Mouse (Mus musculus): ENCODE data around the gene 4930524B15Rik.
"Not testable (repeated sequence)": the region's sequence is repeated elsewhere in the genome, so short reads cannot be mapped to it uniquely, and the experiment has no call there.

Gene 4930524B15Rik

DNA sequence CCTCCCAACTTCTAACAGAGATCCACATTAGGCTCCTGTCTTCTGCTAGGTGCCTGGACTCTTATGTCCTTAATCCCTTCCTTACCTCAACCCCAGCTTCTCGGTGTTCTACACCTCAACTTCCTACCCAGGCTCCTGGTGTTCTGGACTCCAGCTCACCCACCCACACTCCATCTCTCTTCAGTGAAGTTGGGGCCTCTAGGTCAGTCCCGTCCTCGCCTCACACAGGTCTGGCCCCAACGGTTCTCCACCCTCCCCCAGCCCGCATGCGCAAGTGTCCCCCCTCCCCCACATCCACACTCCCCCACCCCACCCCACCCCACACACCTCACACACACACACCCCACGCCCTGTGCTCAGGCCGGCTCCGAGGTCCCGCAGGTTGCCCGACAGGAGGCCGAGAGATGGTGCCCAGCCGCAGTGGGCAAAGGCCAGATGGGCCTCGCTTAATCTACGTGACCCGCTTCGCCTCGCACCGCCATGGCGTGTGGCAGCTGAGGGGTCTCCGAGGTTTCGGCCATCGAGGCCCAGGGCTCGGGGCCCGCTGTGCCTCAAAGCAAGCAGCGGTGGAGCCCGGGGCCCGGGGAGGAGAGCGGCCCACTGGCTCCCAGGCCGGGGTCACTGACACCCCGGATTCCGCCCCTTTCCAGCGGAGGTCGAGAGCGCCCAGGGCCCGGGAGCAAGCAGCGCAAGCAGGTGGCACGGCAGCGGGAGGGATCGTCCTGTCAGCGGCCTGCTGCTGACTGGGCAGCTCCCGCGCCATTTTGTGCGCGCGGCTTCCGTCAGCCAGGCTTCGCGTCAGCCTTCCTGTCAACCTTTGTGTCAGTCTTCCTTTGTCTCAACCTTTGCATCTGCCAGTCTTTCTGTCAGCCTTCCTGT is at the start of gene 4930524B15Rik:
Gene 4930524B15Rik, plus strand, starts transcription at position 337 of the 879 bp plus-strand sequence.
- DNase-seq (ENCODE audit: low spot score in 2 of 2) = no peak

DNA sequence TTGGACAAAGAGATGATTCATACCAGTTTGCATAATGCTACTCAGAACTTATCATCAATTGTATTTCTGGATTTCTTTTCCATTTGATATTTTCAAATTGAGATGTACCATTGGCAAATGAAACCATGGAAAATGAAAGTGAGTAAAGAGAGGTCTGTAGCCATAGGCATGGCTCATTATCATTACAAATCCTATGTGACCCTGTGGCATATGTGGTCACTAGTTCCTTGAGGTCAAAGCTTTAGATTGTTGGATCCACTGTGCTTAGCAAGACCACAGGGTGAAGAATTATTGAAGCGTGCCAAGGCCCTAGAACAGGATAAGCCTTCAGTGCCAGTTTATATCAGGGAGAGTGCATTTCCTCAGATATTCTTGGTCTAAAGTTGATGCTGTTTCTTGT is 47.6 kb upstream of the 4930524B15Rik start:
- DNase-seq (ENCODE audit: low spot score in 2 of 2) = no peak

DNA sequence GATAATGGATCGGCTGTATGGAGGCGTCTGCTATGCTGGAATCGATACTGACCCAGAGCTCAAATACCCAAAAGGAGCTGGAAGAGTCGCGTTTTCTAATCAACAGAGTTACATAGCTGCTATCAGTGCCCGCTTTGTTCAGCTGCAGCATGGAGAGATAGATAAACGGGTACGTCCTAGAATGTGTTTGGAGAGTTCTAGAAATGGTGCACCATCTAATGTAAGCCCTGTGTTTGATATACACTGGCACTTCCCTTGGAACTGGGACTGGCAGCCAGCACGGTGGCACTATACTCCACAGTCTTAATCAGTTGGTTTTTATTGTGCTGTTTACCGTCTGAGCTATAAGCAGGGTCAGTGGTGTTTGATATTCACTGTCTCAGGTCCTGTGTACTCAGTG is 35.3 kb upstream of the 4930524B15Rik start:
- DNase-seq (ENCODE audit: low spot score in 2 of 2) = no peak

DNA sequence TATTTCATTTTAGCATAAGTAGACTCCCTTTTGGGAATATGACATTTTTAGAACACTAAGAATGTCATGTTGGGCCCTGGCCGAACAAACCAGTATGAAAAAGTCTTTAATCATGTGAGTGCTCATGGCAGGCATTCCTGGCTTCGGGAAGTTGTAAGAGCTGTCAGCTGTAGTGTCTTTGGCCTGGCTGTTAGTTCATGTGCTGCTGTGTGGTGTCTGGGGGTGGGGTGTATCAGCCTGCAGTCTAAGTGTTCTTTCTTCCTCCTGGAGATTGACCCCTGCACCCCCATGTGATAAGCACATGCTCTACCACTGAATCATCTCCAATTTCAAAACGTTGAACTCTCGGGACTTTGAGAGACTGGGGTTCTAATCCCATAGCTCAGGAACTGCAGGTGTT is 29.7 kb upstream of the 4930524B15Rik start:
- no peak for DNase-seq (ENCODE audit: low spot score in 2 of 2)

DNA sequence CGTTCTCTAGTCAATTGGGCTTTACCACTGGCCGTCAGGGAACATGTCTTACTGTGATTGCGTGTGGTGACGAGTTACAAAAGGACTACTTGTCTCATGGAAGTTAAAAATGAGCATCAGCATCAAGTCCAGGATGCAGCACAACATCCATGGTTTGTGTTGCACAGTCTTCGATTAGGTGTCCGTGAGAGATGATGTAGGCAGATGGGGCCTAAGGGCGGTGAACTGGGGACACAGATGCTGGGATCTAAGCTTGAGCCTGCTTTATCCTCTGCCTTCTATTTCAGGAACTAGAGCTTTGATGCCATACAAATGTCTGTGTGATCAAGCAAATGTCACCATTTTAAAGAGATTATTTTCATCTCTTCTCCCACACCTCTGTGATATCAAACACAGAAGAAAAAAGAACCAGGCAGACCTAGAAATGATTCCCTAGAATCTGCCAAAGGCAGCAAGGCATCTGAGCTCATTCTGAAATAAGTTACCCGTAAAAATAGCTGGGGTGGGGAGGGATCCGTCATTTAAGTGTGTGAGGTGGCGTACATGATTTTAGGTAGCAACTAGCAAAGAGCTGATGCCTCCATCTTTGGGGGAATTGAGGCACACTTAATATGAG is 28.4 kb upstream of the 4930524B15Rik start:
- DNase-seq (ENCODE audit: low spot score in 2 of 2) = peak in 1 of 2 experiments; percentile 69

DNA sequence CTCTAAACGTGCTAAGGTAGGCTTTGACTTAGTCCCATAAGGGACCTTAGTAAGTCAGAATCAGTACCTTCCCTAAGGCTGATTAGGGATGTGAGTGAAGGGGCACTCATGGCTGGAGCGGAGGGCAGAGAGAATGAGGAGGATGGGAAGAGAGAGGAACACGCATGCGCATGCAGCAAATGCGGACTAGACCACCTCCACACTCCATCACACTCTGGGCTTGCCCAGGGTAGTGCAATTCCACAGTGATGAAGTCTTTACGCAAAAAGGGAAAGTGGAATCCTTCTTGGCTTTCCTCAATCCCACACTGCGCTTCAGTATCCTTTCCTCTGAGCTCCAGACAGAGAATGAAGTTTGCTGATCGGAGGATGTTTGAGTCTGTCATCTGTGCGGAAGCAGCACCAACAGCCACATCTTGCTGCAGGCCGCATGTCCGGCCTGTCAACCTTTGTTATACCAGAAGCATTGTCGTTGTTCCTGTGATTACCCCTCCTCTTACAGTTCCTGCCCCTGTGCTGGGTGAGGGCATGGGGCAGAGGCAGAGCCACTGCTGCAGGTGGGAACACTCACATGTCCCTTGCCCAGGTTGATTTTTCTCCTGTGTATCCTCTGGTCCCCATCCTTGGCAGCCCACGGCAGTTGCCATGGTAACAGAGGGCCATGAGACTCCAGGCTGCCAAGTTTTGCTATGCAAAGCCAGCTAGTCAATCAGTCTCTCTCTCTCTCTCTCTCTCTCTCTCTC is 24.3 kb upstream of the 4930524B15Rik start:
- DNase-seq (ENCODE audit: low spot score in 2 of 2) = peak; percentile 68 to 84

DNA sequence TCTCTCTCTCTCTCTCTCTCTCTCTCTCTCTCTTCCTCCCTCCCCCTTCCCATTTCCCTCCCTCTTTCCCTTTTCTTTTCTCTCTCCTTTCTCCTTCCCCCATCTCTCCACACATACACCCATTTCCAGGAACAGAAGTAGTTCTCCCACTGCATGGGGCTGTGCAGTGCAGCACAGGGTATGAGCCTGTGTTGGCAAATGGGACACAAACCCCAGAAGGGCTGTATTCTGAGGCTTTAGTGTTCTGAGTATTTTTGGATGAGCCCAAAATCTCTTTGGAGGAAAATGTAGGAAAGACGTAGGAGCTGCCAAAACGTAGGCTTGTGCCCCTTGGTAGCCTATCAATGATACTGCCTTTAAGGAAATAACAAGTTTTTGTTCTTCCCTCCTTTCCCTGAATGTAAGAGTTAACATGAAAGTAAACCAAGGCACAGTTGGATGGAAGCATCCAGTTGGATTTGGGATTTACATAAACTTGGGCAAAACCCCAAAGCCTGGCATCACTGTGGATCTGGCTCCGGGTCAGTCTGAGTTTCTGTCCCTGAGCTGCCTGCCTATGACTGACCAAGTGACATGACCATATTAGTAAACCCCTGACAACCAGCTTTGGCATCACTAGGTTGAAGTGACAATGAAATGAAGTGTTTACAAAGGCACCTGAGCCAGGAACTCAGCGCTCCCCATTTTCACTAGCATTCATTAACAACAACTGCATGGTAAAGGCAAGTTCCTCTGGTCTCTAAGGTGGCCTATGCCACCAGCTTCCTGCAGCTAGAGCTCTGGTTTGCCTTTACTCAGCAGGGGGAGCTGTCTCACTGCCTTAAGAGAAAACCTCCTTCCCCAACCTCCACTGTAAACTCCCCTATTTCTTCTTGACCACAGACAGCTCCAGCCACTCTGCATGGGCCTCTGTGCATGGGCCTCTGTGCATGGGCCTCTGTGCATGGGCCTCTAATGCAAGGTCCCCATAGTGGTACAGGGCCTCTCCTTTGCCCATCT is 23.5 kb upstream of the 4930524B15Rik start:
- peak in 1 of 2 experiments; percentile 28 for DNase-seq (ENCODE audit: low spot score in 2 of 2)

DNA sequence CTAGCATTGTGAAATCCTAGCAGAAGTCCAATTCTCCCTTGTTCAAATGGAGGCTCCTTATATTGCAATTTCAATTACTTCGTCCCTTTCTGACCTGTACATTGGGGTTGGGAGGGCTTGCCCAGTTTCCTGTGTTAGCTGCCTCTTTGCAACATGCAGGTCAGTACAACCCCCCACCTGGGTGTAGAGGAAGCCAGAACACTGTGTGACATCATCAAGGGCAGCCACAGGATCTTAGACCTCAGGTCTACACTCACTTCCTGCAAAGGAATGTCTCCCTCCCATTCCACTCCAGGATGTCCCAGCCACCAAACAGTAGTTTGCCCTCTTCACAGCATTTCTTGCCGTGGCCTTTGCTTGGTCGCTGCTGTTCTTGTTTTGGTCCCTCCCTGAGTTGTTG is 19.9 kb upstream of the 4930524B15Rik start:
- DNase-seq (ENCODE audit: low spot score in 2 of 2) = no peak

DNA sequence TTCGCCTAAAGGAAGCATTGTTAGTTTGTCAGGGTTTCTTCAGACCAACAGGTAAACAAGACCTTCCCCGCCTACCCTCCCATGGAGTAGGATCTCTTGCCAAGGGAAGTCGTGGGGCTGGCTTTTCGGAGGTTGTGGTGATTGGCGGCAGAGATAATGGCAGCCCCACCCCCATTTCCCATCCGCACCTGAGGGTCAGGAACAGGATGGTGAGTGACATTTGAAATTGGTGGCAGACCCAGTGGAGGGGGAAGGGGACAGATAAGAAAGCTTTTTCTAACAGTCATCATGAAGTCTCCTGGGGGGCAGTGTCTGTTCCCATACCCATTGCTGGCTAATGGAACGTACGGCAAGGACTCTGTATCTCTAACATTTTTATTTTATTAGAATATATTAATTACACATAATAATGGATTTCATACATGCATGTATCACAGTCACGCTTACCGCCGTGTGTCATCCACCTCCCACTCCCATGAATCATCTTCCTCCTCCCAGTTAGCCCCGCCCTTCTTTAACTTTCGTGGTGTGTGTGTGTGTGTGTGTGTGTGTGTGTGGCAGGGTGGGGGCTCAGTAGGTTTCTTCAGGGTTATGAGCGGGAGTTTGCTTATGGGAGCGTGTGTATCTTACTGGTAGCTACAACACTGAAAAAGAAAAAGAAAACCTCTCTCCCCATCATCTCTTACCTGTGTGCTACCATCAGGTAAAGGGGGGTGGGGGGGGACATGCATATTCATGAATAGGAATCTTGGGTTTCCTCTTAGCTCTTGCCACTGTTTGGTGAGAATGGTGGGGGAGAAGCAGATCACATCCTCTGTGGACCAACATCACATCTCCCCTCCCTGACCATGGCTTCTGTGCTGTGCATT is 16.7 kb upstream of the 4930524B15Rik start:
- peak in 1 of 2 experiments; percentile 31 for DNase-seq (ENCODE audit: low spot score in 2 of 2)

DNA sequence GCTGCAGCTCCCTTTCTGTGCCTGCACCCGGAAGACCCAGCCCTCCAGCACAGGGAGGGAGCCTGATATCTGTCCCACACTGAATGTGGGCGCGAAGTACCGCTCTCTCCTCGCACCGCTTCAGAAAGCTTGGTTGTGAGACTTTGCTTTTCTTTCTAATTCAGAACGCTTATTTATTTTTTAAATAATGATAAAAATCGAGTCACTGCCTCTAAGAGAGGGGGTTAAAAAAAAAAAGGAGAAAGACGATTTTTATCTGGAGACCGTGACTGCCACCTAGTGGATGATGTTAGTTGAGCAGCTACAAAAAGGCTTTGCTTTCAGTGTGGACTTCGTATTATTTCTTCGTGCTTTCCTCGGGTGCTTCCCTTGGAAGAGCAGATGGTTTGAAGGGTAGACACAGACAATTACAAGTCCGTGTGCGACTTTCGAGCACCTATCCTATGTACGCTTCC is 16.0 kb upstream of the 4930524B15Rik start:
- peak; percentile 78 to 90 for DNase-seq (ENCODE audit: low spot score in 2 of 2)

DNA sequence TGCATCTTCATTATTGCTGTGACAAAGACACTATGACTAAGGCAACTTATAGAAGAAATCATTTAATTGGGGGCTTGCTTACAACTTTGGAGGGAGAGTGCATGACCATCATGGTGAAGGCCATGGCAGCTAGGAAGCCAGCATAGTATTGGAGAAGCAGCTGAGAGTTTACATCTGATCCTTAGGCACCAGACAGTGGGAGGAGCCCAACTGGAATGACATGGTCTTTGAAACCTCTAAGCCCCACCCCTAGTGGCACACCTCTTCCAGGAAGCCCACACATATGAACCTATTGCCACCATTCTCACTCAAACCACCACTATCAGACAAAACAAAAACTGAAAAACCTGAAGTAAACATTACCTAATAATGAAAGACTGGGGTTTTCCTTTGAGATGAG is 5.3 kb upstream of the 4930524B15Rik start:
- DNase-seq (ENCODE audit: low spot score in 2 of 2) = no peak

DNA sequence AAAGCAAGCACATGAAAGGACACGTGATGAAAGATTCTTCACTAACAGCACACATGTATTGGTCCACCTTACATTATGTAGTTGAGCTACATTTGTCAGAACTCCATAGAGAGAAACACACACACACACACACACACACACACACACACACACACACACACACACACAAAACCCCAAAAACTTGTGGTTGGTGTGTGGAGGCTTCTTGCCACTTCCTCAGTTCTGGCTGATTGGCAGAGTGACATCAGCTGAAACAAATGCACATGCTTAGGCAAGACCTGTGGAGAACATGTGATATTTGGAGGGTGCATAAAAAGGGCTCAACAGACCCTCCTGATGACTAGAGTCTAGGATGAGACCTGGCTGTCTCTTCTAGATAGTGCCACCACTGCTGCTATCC is 1.4 kb upstream of the 4930524B15Rik start:
- no peak for DNase-seq (ENCODE audit: low spot score in 2 of 2)

DNA sequence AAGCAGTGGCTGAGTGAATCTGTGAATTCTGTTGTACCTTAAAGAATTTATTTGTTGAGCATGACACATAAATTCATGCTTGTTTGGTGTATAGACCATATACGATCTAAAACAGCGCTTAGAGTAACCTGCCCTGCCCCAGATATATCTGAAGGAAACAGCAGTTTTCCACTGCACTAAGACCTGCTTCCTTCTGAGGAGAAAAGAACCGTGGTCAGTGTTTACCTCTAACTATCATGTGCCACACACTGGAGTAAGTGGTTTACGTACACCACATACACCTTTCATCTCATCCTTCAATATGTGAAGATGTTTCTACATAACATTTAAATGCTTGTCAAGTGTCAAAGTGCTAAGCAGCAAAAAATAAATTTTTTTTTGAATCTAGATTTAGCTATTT is 8.7 kb downstream of the 4930524B15Rik start:
- no peak for DNase-seq (ENCODE audit: low spot score in 2 of 2)

DNA sequence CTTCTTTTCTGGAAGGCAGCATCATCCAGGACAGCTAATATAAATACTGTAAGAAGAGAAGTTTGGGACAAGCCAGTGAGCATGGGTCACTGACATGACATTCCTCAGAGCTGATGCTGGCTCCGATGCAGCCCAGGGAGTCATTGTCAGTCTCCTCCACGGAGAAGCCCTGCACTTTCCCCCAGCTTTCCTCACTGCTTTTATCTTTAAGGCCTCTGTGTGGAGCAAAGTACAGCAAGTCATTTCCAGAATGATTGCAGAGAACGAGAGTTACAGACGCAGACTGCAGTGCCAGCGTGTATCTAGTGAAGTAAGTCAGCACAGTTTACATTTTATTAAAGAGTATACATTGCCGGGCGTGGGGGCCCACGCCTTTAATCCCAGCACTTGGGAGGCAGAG is 9.4 kb downstream of the 4930524B15Rik start:
- no peak for DNase-seq (ENCODE audit: low spot score in 2 of 2)

DNA sequence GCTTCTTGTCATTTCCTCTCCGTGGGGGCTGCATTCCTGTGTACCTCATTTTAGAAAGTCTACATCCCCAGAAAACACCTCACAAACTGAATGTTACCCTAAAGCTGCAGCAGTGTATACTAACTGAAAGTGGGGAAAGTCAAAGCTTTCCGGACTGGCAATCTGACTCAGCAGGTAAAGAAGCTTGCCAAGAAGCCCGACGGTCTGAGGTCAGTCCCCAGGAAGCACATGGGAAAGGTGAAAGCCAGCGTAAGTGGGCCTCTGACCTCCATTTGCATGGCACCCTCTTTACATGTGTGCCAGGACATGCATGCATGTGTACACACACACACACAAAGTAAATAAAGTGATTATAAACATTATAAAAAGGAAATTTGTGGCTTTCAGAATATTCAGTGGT is 10.3 kb downstream of the 4930524B15Rik start:
- no peak for DNase-seq (ENCODE audit: low spot score in 2 of 2)

DNA sequence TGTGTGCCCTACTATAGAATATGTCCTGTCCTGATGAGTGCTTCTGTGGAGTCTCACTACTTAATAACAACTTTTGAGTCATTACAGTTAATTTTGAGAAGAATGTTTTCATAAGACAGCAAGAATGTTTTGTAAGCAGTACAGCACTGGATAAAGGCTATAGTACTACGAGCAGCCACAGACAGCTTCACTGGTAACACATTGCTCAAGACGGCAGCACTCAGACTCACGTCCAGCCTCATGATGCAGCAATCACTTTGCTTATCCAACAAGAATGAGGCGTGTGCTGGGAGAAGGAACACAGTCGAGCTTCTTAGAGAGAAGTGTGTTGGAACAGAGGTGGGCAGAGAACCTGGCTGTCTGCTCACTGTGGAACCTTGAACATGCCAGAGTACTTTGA is 10.7 kb downstream of the 4930524B15Rik start:
- no peak for DNase-seq (ENCODE audit: low spot score in 2 of 2)

DNA sequence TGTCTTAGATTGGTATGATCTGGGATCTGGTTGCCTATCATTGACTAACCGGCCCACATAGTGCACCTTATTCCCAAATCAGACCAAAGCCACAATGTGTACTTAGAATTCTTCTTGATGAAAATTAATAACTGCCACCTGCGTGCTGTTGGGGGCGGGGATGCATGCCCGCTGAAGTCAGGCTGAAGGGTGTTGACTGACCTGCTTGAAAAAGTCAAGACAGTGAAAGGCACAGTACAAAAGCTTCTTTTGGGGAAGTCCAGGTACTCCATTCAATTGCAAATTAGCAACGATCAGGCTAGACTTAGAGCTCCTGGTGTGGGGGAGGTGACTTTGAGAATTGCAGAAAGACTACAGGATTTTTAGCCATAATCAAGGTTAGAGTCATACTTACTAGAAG is 14.7 kb downstream of the 4930524B15Rik start:
- DNase-seq (ENCODE audit: low spot score in 2 of 2) = not testable (repeated sequence)

DNA sequence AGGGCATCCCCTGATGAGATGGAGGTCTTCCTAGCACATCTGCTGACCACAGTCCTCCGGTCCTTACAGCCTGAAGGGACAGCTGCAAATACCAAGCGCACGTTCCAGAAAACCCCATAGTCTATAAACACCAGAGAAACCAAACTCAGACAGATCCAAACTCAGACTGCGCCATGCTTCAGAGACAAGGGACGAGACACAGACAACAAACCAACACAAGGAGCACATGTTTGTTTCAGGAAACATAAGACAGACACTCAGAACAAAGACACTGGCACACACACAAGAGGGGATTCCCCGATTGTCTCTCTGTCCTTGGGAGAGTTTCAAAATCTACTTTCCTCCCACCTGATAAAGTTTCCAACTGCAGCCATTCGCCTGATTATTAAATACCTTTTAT is 16.4 kb downstream of the 4930524B15Rik start:
- no peak for DNase-seq (ENCODE audit: low spot score in 2 of 2)

DNA sequence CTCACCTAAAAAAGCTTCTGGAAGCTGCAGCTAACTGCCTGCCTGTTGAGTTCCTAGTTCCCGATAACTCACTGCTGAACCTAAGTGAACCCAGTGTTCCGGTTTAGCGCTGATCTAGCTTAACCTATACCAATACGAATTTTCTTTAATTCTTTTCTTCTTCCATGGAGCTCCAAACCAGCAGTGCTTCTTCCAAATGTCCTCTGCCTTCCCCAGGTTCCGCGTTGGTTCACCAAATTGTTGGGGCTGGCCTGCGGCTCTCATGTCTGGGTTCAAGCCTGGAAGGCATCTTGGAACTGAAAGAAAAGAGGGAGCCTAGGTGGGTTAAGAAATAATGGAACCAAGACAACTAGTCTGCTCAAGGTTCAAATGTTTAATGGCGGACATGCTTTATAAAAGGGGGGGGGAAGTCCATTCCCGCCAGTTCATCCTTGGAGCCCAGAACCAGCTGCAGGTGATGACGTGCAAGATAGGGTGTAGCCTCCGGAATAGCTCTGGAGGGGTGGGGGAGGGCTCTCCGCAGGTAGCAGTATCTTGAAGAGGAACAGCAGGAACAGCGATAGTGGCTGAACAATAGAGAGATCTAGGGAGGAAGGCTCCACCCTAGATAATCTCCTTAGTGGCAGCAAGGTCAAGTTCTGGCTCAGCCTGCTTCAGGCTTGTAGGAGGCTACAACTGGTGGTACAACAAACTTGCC is 17.0 kb downstream of the 4930524B15Rik start:
- not testable (repeated sequence) for DNase-seq (ENCODE audit: low spot score in 2 of 2)

DNA sequence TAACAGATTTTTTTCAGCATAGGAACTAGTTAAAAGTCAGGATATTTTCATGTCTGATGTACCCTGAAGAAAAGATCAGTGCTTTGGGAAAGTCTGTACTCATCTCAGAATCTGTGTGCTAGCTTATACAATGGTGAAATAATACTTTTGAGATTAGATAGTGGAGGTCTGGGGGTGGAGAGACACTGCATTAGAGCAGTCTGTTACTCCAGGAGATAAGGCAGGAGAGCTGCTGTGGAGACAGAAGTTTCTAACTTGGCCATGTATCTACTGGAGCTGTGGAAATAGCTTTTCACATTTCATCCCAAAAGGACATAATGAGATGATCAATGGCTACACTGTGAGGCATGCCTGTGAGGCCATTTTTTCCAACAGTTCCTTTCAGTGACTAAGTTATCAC is 17.9 kb downstream of the 4930524B15Rik start:
- DNase-seq (ENCODE audit: low spot score in 2 of 2) = no peak

Measured in frontal cortex, postnatal 36 days (tissue).